Mouse (Mus musculus) intestine, postnatal 0 days (tissue): ENCODE results near the gene Dnajc1. TPM values are rescaled to one million over a fixed set of nuclear protein-coding genes. Genes with fewer than 3 reads are reported as not detected.

ENCODE experiments used
- ATAC-seq: fragments of 200-750 bp; cut with Nextera tagmentation; 2 replicates; pipeline ENCODE4 v1.8.0; 2017; ENCODE audit warnings: mild to moderate bottlenecking, moderate TSS enrichment, moderate library complexity
- H3K27ac ChIP-seq: fragments of 300-500 bp; sonication (generic); 2 replicates; pipeline ENCODE4 v1.5.1; 2014; ENCODE audit warnings: mild to moderate bottlenecking, low read depth, low read length, moderate library complexity
- H3K27me3 ChIP-seq: fragments of 300-500 bp; sonication (generic); replicated peaks from 2 replicates; pipeline ENCODE4 v1.6.1; 2014; ENCODE audit warnings: low read length, mixed read lengths; ENCODE audit not compliant: control insufficient read depth, insufficient read depth
- H3K36me3 ChIP-seq: fragments of 300-500 bp; sonication (generic); 2 replicates; pipeline ENCODE4 v1.6.1; 2014; ENCODE audit warnings: mild to moderate bottlenecking, moderate library complexity; ENCODE audit not compliant: control insufficient read depth, insufficient read depth
- H3K4me1 ChIP-seq: fragments of 300-500 bp; sonication (generic); replicated peaks from 2 replicates; pipeline ENCODE4 v1.6.1; 2014; ENCODE audit warnings: antibody characterized with exemption, low read length, mixed read lengths; ENCODE audit not compliant: control insufficient read depth, insufficient read depth
- H3K4me2 ChIP-seq: fragments of 300-500 bp; sonication (generic); replicated peaks from 2 replicates; pipeline ENCODE4 v1.6.1; 2014; ENCODE audit warnings: low read depth, mild to moderate bottlenecking, moderate library complexity
- H3K4me3 ChIP-seq: fragments of 300-500 bp; sonication (generic); 2 replicates; pipeline ENCODE4 v1.5.1; 2014; ENCODE audit warnings: low read depth, low read length
- H3K9ac ChIP-seq: fragments of 300-500 bp; sonication (generic); 2 replicates; pipeline ENCODE4 v1.6.1; 2014; ENCODE audit warnings: mild to moderate bottlenecking, low read depth, low read length
- H3K9me3 ChIP-seq: fragments of 300-500 bp; sonication (generic); 2 replicates; pipeline ENCODE4 v1.6.1; 2016; ENCODE audit warnings: mixed run types; ENCODE audit not compliant: control insufficient read depth
- CTCF ChIP-seq: sonication (generic); IDR thresholded peaks from 2 replicates; pipeline ENCODE4 v1.5.1; 2016; ENCODE audit warnings: low read depth, mild to moderate bottlenecking, control low read depth, antibody characterized with exemption, moderate library complexity
- WGBS: fragments of 180-500 bp; shearing (Covaris S2); extraction: QIAGEN DNeasy Blood & Tissue Kit; methylation state at CpG from one replicate; pipeline ENCODE4 v1.1.7; 2014; 5-methylcytosine and 5-hydroxymethylcytosine counted together
- polyA plus RNA-seq: library from polyadenylated mRNA; unstranded; fragments of >200 nt; fragmentation: Nextera tagmentation; extraction: Ambion mirVana; gene quantifications from 2 replicates; pipeline ENCODE4 v1.2.1, GENCODE M21; 2015

Dnajc1 gene
- polyA plus RNA-seq, 1 experiment from 2014 or later = 24.4 TPM

DNA sequence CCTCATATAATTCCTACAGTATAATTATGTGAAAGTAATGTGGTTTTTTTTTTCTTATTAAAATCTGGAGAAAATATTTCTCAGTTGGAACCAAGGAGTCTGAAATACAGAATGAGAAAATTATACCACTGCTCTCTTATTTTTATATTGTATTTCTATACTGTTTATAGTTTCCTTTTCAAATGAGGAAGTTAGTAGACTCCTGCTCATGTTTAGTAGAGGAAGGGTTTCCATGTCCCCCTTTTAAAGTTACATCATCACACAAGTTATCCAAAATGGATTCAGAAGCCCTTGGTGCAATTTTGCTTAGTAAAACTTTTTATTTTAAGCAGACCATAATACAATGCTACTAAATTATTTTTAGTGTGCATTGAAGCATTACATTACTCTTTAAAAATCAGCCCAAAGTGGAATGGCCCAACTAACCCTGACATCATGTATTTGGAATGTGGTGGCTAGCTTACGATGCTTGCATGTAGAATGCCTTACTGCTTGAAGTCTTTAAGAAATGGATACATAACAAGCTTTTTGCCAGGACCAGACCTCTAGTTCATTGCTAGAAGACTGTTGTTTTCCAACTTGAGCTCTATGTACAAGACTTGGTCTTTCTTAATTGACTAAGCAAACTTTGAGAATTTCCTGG is 190.7 kb downstream of the Dnajc1 start:
- H3K27ac ChIP-seq = no peak overlapping the region
- no peak for ATAC-seq
- WGBS = 67% methylated on average over 1 of the region's 1 CpGs
- H3K36me3 ChIP-seq = peaks cover 37% of the 10 kb centered on the region
- TF ChIP-seq CTCF = no peak
- no peaks in the 10 kb centered on the region for H3K4me1 ChIP-seq
- no peak overlapping the region for H3K9ac ChIP-seq
- H3K9me3 ChIP-seq = no peaks in the 10 kb centered on the region
- no peak overlapping the region for H3K4me2 ChIP-seq
- H3K4me3 ChIP-seq = no peak overlapping the region
- H3K27me3 ChIP-seq = no peaks in the 10 kb centered on the region

- Histone ChIP-seq H3K9me3 (no peaks in the 10 kb centered on the region), H3K27me3 (no peaks in the 10 kb centered on the region), H3K4me1 (no peaks in the 10 kb centered on the region), H3K4me3 (no peak overlapping the region), H3K36me3 (peaks cover 24% of the 10 kb centered on the region; the same call in 1 of the 2 replicates), H3K27ac (no peak overlapping the region), H3K9ac (no peak overlapping the region), H3K4me2 (no peak overlapping the region)
- TF ChIP-seq CTCF = no peak
- ATAC-seq = peak; percentile 91
- 38% methylated on average over 3 of the region's 3 CpGs for WGBS
These were observed 196.8 kb downstream of the Dnajc1 start for GRCm38 (mm10) chr2:18195691-18196396.

GRCm38 (mm10) chr2:18195285-18195684 is 197.3 kb downstream of the Dnajc1 start:
- no peaks in the 10 kb centered on the region for H3K27me3 ChIP-seq
- H3K9ac ChIP-seq = no peak overlapping the region
- H3K4me1 ChIP-seq = no peaks in the 10 kb centered on the region
- no peak overlapping the region for H3K27ac ChIP-seq
- H3K36me3 ChIP-seq = peaks cover 21% of the 10 kb centered on the region; the same call in 1 of the 2 replicates
- WGBS = 66% methylated on average over 4 of the region's 4 CpGs
- H3K9me3 ChIP-seq = no peaks in the 10 kb centered on the region
- H3K4me3 ChIP-seq = no peak overlapping the region
- no peak overlapping the region for H3K4me2 ChIP-seq
- ATAC-seq = no peak
- no peak for TF ChIP-seq CTCF

DNA sequence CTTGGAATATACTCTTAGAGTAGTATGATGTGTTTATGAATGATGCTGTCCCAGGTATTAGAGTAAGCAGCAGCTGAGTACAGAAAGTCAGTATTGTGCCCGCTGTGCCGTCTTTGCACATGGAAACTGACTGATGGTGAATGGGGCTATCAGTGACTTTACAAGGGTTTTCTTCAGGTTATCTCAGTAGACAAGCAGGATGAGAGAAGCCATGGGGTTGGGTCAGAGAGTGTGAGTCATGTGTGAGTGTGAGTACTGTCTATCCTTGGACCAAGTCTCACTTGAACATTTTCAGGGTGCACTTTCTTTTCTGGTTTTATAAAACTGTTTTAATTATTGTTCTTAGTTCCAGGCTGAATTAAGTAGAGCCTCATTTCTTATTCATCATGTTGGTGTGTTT is 204.3 kb downstream of the Dnajc1 start:
- Histone ChIP-seq H3K9ac (no peak overlapping the region), H3K36me3 (peaks cover 32% of the 10 kb centered on the region; the same call in 1 of the 2 replicates), H3K4me2 (no peak overlapping the region), H3K27me3 (no peaks in the 10 kb centered on the region), H3K27ac (no peak overlapping the region), H3K4me1 (no peaks in the 10 kb centered on the region), H3K9me3 (no peaks in the 10 kb centered on the region), H3K4me3 (no peak overlapping the region)
- 73% methylated on average over 2 of the region's 2 CpGs for WGBS
- no peak for TF ChIP-seq CTCF
- ATAC-seq = no peak; the same call in 1 of the 2 replicates

DNA sequence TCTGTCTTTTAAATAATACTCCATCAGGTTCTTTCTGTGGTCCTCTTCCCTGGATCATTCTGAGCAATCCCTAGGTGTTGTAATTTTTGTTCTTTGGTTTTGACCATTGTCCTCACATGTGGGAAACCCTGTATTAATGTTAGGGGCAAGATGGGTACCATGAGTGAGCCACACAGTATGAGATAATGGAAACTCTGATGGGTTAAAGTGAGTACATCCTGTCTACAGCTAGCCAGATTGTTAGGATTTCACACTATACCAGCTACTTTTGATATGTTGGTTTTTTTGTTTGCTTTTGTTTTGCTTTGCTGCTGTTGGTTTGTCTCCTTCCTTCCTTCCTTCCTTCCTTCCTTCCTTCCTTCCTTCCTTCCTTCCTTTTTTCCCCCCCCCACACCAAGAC is 209.6 kb downstream of the Dnajc1 start:
- H3K4me3 ChIP-seq = no peak overlapping the region
- no peak overlapping the region for H3K9ac ChIP-seq
- no peak overlapping the region for H3K4me2 ChIP-seq
- no peaks in the 10 kb centered on the region for H3K9me3 ChIP-seq
- no peak overlapping the region for H3K27ac ChIP-seq
- no peaks in the 10 kb centered on the region for H3K4me1 ChIP-seq
- no peak for TF ChIP-seq CTCF
- H3K27me3 ChIP-seq = no peaks in the 10 kb centered on the region
- H3K36me3 ChIP-seq = peaks cover 40% of the 10 kb centered on the region; the same call in 1 of the 2 replicates
- no peak for ATAC-seq

DNA sequence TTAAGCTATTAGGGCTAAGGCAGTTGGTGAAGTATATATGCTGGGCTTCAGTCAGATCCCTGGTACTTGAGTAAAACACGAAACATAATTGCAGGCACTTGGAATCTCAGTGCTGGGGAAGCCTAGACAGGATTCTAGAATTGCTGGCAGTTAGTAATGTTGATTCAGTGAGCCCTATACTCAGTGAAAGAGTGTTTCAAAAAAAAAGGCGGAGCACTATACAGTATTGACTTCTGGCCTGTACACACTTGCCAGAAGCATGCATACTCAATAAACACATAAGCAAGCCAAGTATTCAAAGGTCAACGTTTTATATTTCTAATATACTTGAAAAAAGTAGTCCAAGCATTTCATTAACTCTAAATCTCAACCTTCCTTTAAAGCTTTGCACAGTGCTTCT is 211.0 kb downstream of the Dnajc1 start:
- no peak for ATAC-seq
- Histone ChIP-seq H3K9me3 (no peaks in the 10 kb centered on the region), H3K27me3 (no peaks in the 10 kb centered on the region), H3K4me1 (no peaks in the 10 kb centered on the region), H3K9ac (no peak overlapping the region), H3K27ac (no peak overlapping the region), H3K36me3 (peaks cover 37% of the 10 kb centered on the region; the same call in 1 of the 2 replicates), H3K4me2 (no peak overlapping the region), H3K4me3 (no peak overlapping the region)
- WGBS = 78% methylated on average over 3 of the region's 3 CpGs
- TF ChIP-seq CTCF = no peak
